Mouse (Mus musculus) neutrophil, adult 5-6 weeks (primary cell): ENCODE measurements around the gene Nup35. TPM values are rescaled to one million over a fixed set of nuclear protein-coding genes. Genes with fewer than 3 reads are reported as not detected.

Source experiments
- ATAC-seq: fragments of 151-379, 151-347 bp; 2 replicates; pipeline ENCODE4 v1.8.0; 2017; ENCODE audit warnings: mild to moderate bottlenecking, moderate TSS enrichment; ENCODE audit not compliant: insufficient number of reproducible peaks, poor library complexity, low FRiP score, severe bottlenecking; ENCODE audit errors: extremely low read depth
- total RNA-seq: library from RNA; stranded (forward); fragments of 200-1000 nt; gene quantifications from 2 replicates; pipeline ENCODE4 v1.2.3, GENCODE M21; 2017

Nup35 gene
- 18.9 and 26.6 TPM in 2 replicates for total RNA-seq

- peak; percentile 98 for ATAC-seq
These were observed at the start of gene Nup35, which contains the start of gene Dusp19 for GRCm38 (mm10) chr2:80616854-80617737. TSS of gene Nup35 (plus strand) at chr2:80617236. TSS of gene Dusp19 (plus strand) at chr2:80617045.

GRCm38 (mm10) chr2:80567411-80567810 lies 49.6 kb upstream of the Nup35 start:
- no peak for ATAC-seq

- no peak for ATAC-seq
These were observed 46.4 kb upstream of the Nup35 start for GRCm38 (mm10) chr2:80570656-80571055.

- no peak for ATAC-seq
These were observed 39.8 kb upstream of the Nup35 start for GRCm38 (mm10) chr2:80577286-80577685.

- ATAC-seq, result peak; percentile 53; the same call in 1 of the 2 replicates
These were observed 37.7 kb upstream of the Nup35 start for GRCm38 (mm10) chr2:80579253-80579891.

GRCm38 (mm10) chr2:80580311-80580961 lies 36.6 kb upstream of the Nup35 start:
- ATAC-seq, result no peak

- ATAC-seq, result 0 out of 2 replicates have a peak, but pooled peaks have one; percentile 42
These were observed 35.9 kb upstream of the Nup35 start, which contains the start of gene Nckap1 for GRCm38 (mm10) chr2:80581043-80581711. TSS of gene Nckap1 (minus strand) at chr2:80581380.

GRCm38 (mm10) chr2:80582356-80582755 lies 34.7 kb upstream of the Nup35 start:
- no peak for ATAC-seq

- ATAC-seq, result no peak
These were observed 22.7 kb upstream of the Nup35 start for GRCm38 (mm10) chr2:80594215-80594918.

GRCm38 (mm10) chr2:80596960-80597359 lies 20.1 kb upstream of the Nup35 start:
- ATAC-seq, result no peak

- no peak for ATAC-seq
These were observed 17.2 kb upstream of the Nup35 start for GRCm38 (mm10) chr2:80599850-80600249.

GRCm38 (mm10) chr2:80600611-80601010 lies 16.4 kb upstream of the Nup35 start:
- no peak for ATAC-seq

GRCm38 (mm10) chr2:80602756-80603155 lies 14.3 kb upstream of the Nup35 start:
- no peak for ATAC-seq

GRCm38 (mm10) chr2:80603771-80604426 lies 13.1 kb upstream of the Nup35 start:
- no peak for ATAC-seq

GRCm38 (mm10) chr2:80612286-80612685 lies 4.8 kb upstream of the Nup35 start:
- no peak for ATAC-seq

- ATAC-seq, result no peak
These were observed 4.2 kb upstream of the Nup35 start for GRCm38 (mm10) chr2:80612796-80613195.

- no peak for ATAC-seq
These were observed 2.0 kb downstream of the Nup35 start for GRCm38 (mm10) chr2:80618991-80619390.

GRCm38 (mm10) chr2:80621921-80622320 lies 4.9 kb downstream of the Nup35 start:
- ATAC-seq, result no peak
